Mouse (Mus musculus): ENCODE measurements around the gene Efna4. TPM values are rescaled to one million over a fixed set of nuclear protein-coding genes. Genes with fewer than 3 reads are reported as not detected.

Efna4 gene
- polyA plus RNA-seq, 1 experiment from 2014 or later = 20.5 TPM

GRCm38 (mm10) chr3:89381233-89381632 lies 43.4 kb upstream of the Efna4 start:
- Histone ChIP-seq H3K27ac (ENCODE audit: low read depth, low read length) (no peak overlapping the region), H3K9ac (ENCODE audit: low read length) (no peak overlapping the region), H3K27me3 (ENCODE audit: control insufficient read depth, insufficient read depth, low read length) (no peaks in the 10 kb centered on the region), H3K36me3 (ENCODE audit: control insufficient read depth, insufficient read depth, low read length) (no peaks in the 10 kb centered on the region), H3K4me3 (ENCODE audit: low read depth, low read length) (no peak overlapping the region), H3K4me2 (ENCODE audit: low read depth) (no peak overlapping the region), H3K9me3 (ENCODE audit: control insufficient read depth, low read length) (no peaks in the 10 kb centered on the region), H3K4me1 (ENCODE audit: control insufficient read depth, insufficient read depth, low read length) (no peaks in the 10 kb centered on the region)
- 80% methylated on average over 11 of the region's 11 CpGs for WGBS
- DNase-seq (ENCODE audit: low spot score) (no peak), ATAC-seq (ENCODE audit: insufficient read depth, low FRiP score, low TSS enrichment) (no peak)

GRCm38 (mm10) chr3:89380711-89381110 lies 42.9 kb upstream of the Efna4 start:
- ATAC-seq (ENCODE audit: insufficient read depth, low FRiP score, low TSS enrichment) (no peak), DNase-seq (ENCODE audit: low spot score) (no peak)
- H3K4me1 ChIP-seq (ENCODE audit: control insufficient read depth, insufficient read depth, low read length) = no peaks in the 10 kb centered on the region
- no peak overlapping the region for H3K4me3 ChIP-seq (ENCODE audit: low read depth, low read length)
- 93% methylated on average over 18 of the region's 18 CpGs for WGBS
- no peaks in the 10 kb centered on the region for H3K27me3 ChIP-seq (ENCODE audit: control insufficient read depth, insufficient read depth, low read length)
- H3K27ac ChIP-seq (ENCODE audit: low read depth, low read length) = no peak overlapping the region
- H3K4me2 ChIP-seq (ENCODE audit: low read depth) = no peak overlapping the region
- no peak overlapping the region for H3K9ac ChIP-seq (ENCODE audit: low read length)
- no peaks in the 10 kb centered on the region for H3K9me3 ChIP-seq (ENCODE audit: control insufficient read depth, low read length)
- H3K36me3 ChIP-seq (ENCODE audit: control insufficient read depth, insufficient read depth, low read length) = no peaks in the 10 kb centered on the region

- DNase-seq (ENCODE audit: low spot score) (no peak), ATAC-seq (ENCODE audit: insufficient read depth, low FRiP score, low TSS enrichment) (no peak)
- Histone ChIP-seq H3K9ac (ENCODE audit: low read length) (no peak overlapping the region), H3K27me3 (ENCODE audit: control insufficient read depth, insufficient read depth, low read length) (no peaks in the 10 kb centered on the region), H3K9me3 (ENCODE audit: control insufficient read depth, low read length) (no peaks in the 10 kb centered on the region), H3K4me1 (ENCODE audit: control insufficient read depth, insufficient read depth, low read length) (no peaks in the 10 kb centered on the region), H3K4me3 (ENCODE audit: low read depth, low read length) (no peak overlapping the region), H3K4me2 (ENCODE audit: low read depth) (no peak overlapping the region), H3K27ac (ENCODE audit: low read depth, low read length) (no peak overlapping the region), H3K36me3 (ENCODE audit: control insufficient read depth, insufficient read depth, low read length) (no peaks in the 10 kb centered on the region)
- WGBS = 94% methylated on average over 14 of the region's 14 CpGs
These were observed 42.5 kb upstream of the Efna4 start for GRCm38 (mm10) chr3:89380291-89380690.

- no peaks in the 10 kb centered on the region for H3K36me3 ChIP-seq (ENCODE audit: control insufficient read depth, insufficient read depth, low read length)
- H3K27me3 ChIP-seq (ENCODE audit: control insufficient read depth, insufficient read depth, low read length) = no peaks in the 10 kb centered on the region
- no peaks in the 10 kb centered on the region for H3K9me3 ChIP-seq (ENCODE audit: control insufficient read depth, low read length)
- H3K9ac ChIP-seq (ENCODE audit: low read length) = no peak overlapping the region
- no peak overlapping the region for H3K4me3 ChIP-seq (ENCODE audit: low read depth, low read length)
- no peaks in the 10 kb centered on the region for H3K4me1 ChIP-seq (ENCODE audit: control insufficient read depth, insufficient read depth, low read length)
- H3K27ac ChIP-seq (ENCODE audit: low read depth, low read length) = no peak overlapping the region
- H3K4me2 ChIP-seq (ENCODE audit: low read depth) = no peak overlapping the region
- WGBS = 87% methylated on average over 31 of the region's 31 CpGs
- no peak for ATAC-seq (ENCODE audit: insufficient read depth, low FRiP score, low TSS enrichment)
- DNase-seq (ENCODE audit: low spot score) = no peak
These were observed 41.7 kb upstream of the Efna4 start for GRCm38 (mm10) chr3:89379388-89380131.

GRCm38 (mm10) chr3:89378394-89379067 lies 40.7 kb upstream of the Efna4 start:
- Histone ChIP-seq H3K4me2 (ENCODE audit: low read depth) (peak overlapping the region; percentile 68), H3K9ac (ENCODE audit: low read length) (peak overlapping the region; percentile 71), H3K27ac (ENCODE audit: low read depth, low read length) (peak overlapping the region; percentile 14; the same call in 1 of the 2 replicates), H3K4me3 (ENCODE audit: low read depth, low read length) (peak overlapping the region; percentile 43), H3K27me3 (ENCODE audit: control insufficient read depth, insufficient read depth, low read length) (no peaks in the 10 kb centered on the region), H3K4me1 (ENCODE audit: control insufficient read depth, insufficient read depth, low read length) (no peaks in the 10 kb centered on the region), H3K36me3 (ENCODE audit: control insufficient read depth, insufficient read depth, low read length) (no peaks in the 10 kb centered on the region), H3K9me3 (ENCODE audit: control insufficient read depth, low read length) (no peaks in the 10 kb centered on the region)
- WGBS = 1% methylated on average over 23 of the region's 29 CpGs
- DNase-seq (ENCODE audit: low spot score) (peak; percentile 90), ATAC-seq (ENCODE audit: insufficient read depth, low FRiP score, low TSS enrichment) (peak; percentile 87)

GRCm38 (mm10) chr3:89377831-89378230 lies 40.0 kb upstream of the Efna4 start:
- H3K4me3 ChIP-seq (ENCODE audit: low read depth, low read length) = peak overlapping the region; percentile 43; the same call in 1 of the 2 replicates
- H3K9ac ChIP-seq (ENCODE audit: low read length) = no peak overlapping the region
- H3K9me3 ChIP-seq (ENCODE audit: control insufficient read depth, low read length) = no peaks in the 10 kb centered on the region
- no peaks in the 10 kb centered on the region for H3K27me3 ChIP-seq (ENCODE audit: control insufficient read depth, insufficient read depth, low read length)
- DNase-seq (ENCODE audit: low spot score) (no peak), ATAC-seq (ENCODE audit: insufficient read depth, low FRiP score, low TSS enrichment) (peak; percentile 28; the same call in 1 of the 2 replicates)
- no peaks in the 10 kb centered on the region for H3K4me1 ChIP-seq (ENCODE audit: control insufficient read depth, insufficient read depth, low read length)
- no peak overlapping the region for H3K27ac ChIP-seq (ENCODE audit: low read depth, low read length)
- 72% methylated on average over 4 of the region's 4 CpGs for WGBS
- H3K4me2 ChIP-seq (ENCODE audit: low read depth) = peak overlapping the region; percentile 68
- H3K36me3 ChIP-seq (ENCODE audit: control insufficient read depth, insufficient read depth, low read length) = no peaks in the 10 kb centered on the region

GRCm38 (mm10) chr3:89373581-89374231 lies 35.9 kb upstream of the Efna4 start:
- Histone ChIP-seq H3K9ac (ENCODE audit: low read length) (no peak overlapping the region), H3K36me3 (ENCODE audit: control insufficient read depth, insufficient read depth, low read length) (no peaks in the 10 kb centered on the region), H3K27ac (ENCODE audit: low read depth, low read length) (no peak overlapping the region), H3K9me3 (ENCODE audit: control insufficient read depth, low read length) (no peaks in the 10 kb centered on the region), H3K4me3 (ENCODE audit: low read depth, low read length) (no peak overlapping the region), H3K27me3 (ENCODE audit: control insufficient read depth, insufficient read depth, low read length) (no peaks in the 10 kb centered on the region), H3K4me1 (ENCODE audit: control insufficient read depth, insufficient read depth, low read length) (no peaks in the 10 kb centered on the region), H3K4me2 (ENCODE audit: low read depth) (no peak overlapping the region)
- DNase-seq (ENCODE audit: low spot score) (no peak), ATAC-seq (ENCODE audit: insufficient read depth, low FRiP score, low TSS enrichment) (no peak)
- WGBS = 47% methylated on average over 5 of the region's 5 CpGs

GRCm38 (mm10) chr3:89367338-89367737 lies 29.5 kb upstream of the Efna4 start:
- no peak for DNase-seq (ENCODE audit: low spot score)
- no peaks in the 10 kb centered on the region for H3K36me3 ChIP-seq (ENCODE audit: control insufficient read depth, insufficient read depth, low read length)
- no peaks in the 10 kb centered on the region for H3K9me3 ChIP-seq (ENCODE audit: control insufficient read depth, low read length)
- no peaks in the 10 kb centered on the region for H3K27me3 ChIP-seq (ENCODE audit: control insufficient read depth, insufficient read depth, low read length)
- ATAC-seq (ENCODE audit: insufficient read depth, low FRiP score, low TSS enrichment) = no peak
- no peaks in the 10 kb centered on the region for H3K4me1 ChIP-seq (ENCODE audit: control insufficient read depth, insufficient read depth, low read length)
- H3K4me2 ChIP-seq (ENCODE audit: low read depth) = no peak overlapping the region
- no peak overlapping the region for H3K9ac ChIP-seq (ENCODE audit: low read length)
- H3K4me3 ChIP-seq (ENCODE audit: low read depth, low read length) = no peak overlapping the region
- H3K27ac ChIP-seq (ENCODE audit: low read depth, low read length) = no peak overlapping the region
- 76% methylated on average over 11 of the region's 11 CpGs for WGBS

Data from neural tube, embryonic 11.5 days (tissue).